Mouse (Mus musculus): ENCODE data around the gene Sncb. TPM values are rescaled to one million over a fixed set of nuclear protein-coding genes. Genes with fewer than 3 reads are reported as not detected.

The Sncb gene
- polyA plus RNA-seq, 1 experiment from 2014 or later = 0.59 TPM

DNA sequence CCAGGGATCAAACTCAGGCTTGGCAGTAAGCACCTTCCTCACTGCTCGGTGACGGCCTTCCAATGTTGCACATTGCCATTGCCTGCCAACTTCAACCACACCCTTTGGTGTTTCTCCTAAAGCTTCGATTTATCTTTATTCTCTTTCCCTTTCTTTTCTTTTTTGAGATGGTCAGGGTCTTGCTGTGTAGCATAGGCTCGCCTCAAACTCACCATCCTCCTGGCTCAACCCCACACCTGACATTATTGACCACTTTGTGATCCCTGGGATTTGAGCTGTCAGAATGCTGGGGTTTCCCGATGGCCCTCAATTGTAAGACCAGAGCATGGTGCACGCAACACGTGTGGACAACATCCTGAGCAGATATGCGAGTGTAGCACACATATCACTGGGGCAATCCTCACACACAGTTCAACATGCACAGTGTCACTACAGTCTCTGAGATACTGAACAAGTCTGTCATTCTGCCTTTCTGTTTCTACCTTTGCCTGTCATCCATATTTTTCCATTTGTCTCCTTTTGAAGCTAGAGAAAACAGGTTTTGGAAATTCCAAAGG is 10.2 kb downstream of the Sncb start:
- H3K27ac ChIP-seq (ENCODE audit: low read length) = no peak overlapping the region
- H3K4me2 ChIP-seq (replicated peaks; ENCODE audit: low read depth, low read length) = no peak overlapping the region
- no peak for ATAC-seq (ENCODE audit: insufficient number of reproducible peaks, insufficient read depth, low FRiP score, low read depth)
- 85% methylated on average over 8 of the region's 8 CpGs for WGBS
- H3K9ac ChIP-seq (replicated peaks; ENCODE audit: low read depth, low read length) = no peak overlapping the region
- H3K4me3 ChIP-seq (ENCODE audit: low read depth, low read length) = no peak overlapping the region
- no peaks in the 10 kb centered on the region for H3K4me1 ChIP-seq (ENCODE audit: control insufficient read depth, insufficient read depth, low read length)
- peaks cover 16% of the 10 kb centered on the region for H3K27me3 ChIP-seq (ENCODE audit: control insufficient read depth, insufficient read depth, low read length)
- H3K36me3 ChIP-seq (ENCODE audit: control insufficient read depth, insufficient read depth, low read length) = no peaks in the 10 kb centered on the region
- H3K9me3 ChIP-seq (ENCODE audit: control insufficient read depth, low read depth, low read length) = no peaks in the 10 kb centered on the region

DNA sequence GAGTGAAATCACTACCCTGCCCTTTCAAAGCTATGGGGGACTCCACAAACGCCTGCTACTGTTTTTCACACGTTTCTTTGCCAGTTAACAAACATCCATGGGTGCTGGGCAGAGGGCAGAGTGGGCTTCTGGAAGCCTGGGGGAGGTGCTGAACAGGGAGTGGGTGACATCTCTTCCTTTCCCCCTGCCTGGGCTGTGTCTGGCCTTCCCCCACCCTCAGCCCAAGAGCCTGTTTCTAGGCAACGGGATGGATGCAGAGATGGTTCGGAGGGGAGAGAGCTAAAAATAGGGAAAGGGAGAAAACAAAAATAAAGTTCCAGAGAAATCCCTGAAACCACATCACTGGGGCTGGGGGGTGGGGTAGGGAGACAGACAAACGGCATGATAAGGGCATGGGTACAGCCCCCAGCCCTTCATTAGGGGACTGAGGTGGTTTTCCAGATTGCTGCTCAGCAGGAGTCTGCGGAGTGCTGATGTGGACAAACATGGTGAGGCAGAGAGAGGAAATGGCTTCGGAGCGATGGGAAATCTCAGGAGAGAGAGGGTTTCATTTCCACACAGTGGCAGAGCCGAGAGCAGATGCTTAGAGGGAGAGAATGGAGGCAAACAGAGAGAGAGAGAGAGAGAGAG is 11.1 kb downstream of the Sncb start:
- no peak overlapping the region for H3K4me2 ChIP-seq (replicated peaks; ENCODE audit: low read depth, low read length)
- H3K9me3 ChIP-seq (ENCODE audit: control insufficient read depth, low read depth, low read length) = no peaks in the 10 kb centered on the region
- H3K4me1 ChIP-seq (ENCODE audit: control insufficient read depth, insufficient read depth, low read length) = no peaks in the 10 kb centered on the region
- no peak overlapping the region for H3K4me3 ChIP-seq (ENCODE audit: low read depth, low read length)
- WGBS = 30% methylated on average over 9 of the region's 9 CpGs
- H3K27me3 ChIP-seq (ENCODE audit: control insufficient read depth, insufficient read depth, low read length) = peaks cover 16% of the 10 kb centered on the region
- no peaks in the 10 kb centered on the region for H3K36me3 ChIP-seq (ENCODE audit: control insufficient read depth, insufficient read depth, low read length)
- no peak for ATAC-seq (ENCODE audit: insufficient number of reproducible peaks, insufficient read depth, low FRiP score, low read depth)
- H3K27ac ChIP-seq (ENCODE audit: low read length) = no peak overlapping the region
- no peak overlapping the region for H3K9ac ChIP-seq (replicated peaks; ENCODE audit: low read depth, low read length)

DNA sequence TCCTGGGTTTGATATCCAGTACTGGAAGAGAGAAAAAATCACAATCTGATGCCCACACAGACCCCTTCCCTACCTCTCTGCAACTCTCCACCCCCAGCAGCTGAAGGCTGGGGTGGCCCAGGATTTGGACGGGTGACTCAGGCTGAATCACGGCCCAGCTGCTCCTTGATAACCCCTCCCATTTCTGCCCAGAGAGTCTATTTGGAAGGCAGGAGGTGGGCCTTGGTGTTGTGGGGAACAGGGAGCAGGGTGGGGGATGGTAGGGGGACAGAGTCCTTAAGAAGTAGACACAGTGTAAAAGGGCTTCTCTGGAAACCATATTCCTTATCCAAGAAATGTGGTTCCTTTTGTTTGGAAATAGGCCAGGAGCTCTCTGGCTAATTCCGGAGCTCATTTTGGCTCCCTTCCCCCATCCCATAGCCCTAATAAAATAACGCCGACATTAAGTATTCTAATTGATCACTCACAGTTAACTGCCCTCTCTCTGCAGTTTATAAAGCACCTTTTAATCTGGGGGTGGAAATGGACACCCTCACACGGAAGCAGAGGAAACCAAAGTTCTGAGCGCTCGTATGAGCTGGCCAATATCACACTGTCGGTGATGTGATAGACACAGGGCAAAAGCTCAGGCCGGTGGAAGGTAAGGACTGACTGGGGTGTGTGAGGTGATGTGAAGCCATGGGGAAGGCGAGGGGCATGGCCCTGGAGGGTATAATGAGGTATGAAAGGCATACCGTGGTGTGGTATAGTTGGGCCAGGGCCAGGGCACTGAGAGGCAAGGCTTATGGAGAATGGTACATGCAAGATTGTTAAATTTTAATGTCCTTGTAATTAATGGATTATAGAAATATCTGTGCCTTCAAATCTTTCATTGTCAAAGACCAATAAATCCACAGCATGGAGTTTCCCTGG is 12.0 kb downstream of the Sncb start:
- Histone ChIP-seq H3K4me1 (ENCODE audit: control insufficient read depth, insufficient read depth, low read length) (peaks cover 5% of the 10 kb centered on the region; the same call in 1 of the 2 replicates), H3K27me3 (ENCODE audit: control insufficient read depth, insufficient read depth, low read length) (peaks cover 14% of the 10 kb centered on the region), H3K4me2 (replicated peaks; ENCODE audit: low read depth, low read length) (no peak overlapping the region), H3K27ac (ENCODE audit: low read length) (no peak overlapping the region), H3K4me3 (ENCODE audit: low read depth, low read length) (no peak overlapping the region), H3K36me3 (ENCODE audit: control insufficient read depth, insufficient read depth, low read length) (no peaks in the 10 kb centered on the region), H3K9me3 (ENCODE audit: control insufficient read depth, low read depth, low read length) (no peaks in the 10 kb centered on the region), H3K9ac (replicated peaks; ENCODE audit: low read depth, low read length) (no peak overlapping the region)
- WGBS = 41% methylated on average over 12 of the region's 12 CpGs
- no peak for ATAC-seq (ENCODE audit: insufficient number of reproducible peaks, insufficient read depth, low FRiP score, low read depth)

DNA sequence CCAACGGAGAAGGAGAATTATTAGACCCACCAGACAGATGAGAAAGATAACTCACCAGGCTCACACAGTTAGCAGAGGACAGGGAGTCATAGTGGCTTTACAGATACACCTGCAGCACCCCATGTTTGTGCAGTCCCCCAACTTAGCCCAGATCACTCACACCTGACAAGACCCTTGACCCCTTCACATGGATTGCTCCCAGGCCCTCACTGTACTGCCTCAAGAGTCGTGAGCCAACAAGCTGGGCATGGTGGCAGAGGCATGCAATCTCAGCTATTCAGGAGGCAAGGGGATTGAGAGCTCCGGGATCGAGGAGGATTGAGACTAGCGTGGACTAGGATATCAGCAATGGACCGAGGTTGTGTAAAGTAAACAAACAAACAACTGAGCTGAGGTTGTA is 12.7 kb downstream of the Sncb start:
- WGBS = 61% methylated on average over 6 of the region's 6 CpGs
- no peaks in the 10 kb centered on the region for H3K36me3 ChIP-seq (ENCODE audit: control insufficient read depth, insufficient read depth, low read length)
- no peak for ATAC-seq (ENCODE audit: insufficient number of reproducible peaks, insufficient read depth, low FRiP score, low read depth)
- H3K4me3 ChIP-seq (ENCODE audit: low read depth, low read length) = no peak overlapping the region
- H3K4me1 ChIP-seq (ENCODE audit: control insufficient read depth, insufficient read depth, low read length) = peaks cover 5% of the 10 kb centered on the region; the same call in 1 of the 2 replicates
- H3K4me2 ChIP-seq (replicated peaks; ENCODE audit: low read depth, low read length) = no peak overlapping the region
- H3K9ac ChIP-seq (replicated peaks; ENCODE audit: low read depth, low read length) = no peak overlapping the region
- H3K9me3 ChIP-seq (ENCODE audit: control insufficient read depth, low read depth, low read length) = no peaks in the 10 kb centered on the region
- no peak overlapping the region for H3K27ac ChIP-seq (ENCODE audit: low read length)
- peaks cover 9% of the 10 kb centered on the region; the same call in 1 of the 2 replicates for H3K27me3 ChIP-seq (ENCODE audit: control insufficient read depth, insufficient read depth, low read length)

DNA sequence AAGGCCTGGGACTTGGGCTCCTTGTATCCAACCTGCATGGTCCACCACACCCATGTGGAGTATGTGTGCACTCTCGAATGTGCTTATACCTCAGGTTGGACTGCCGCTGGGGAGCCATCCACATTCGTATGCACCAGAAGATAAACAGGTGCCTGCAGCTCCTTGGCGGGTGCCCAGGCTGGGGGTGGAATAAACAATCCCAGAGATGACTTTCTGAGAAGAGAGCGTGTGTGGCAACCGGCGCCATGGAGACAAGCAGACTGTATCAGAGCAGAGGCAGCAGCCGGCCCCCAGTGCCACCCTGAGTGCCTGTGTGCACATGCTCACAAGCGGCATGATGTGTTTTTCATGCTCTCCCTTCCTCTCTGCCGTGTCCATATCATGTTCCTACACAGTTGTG is 13.7 kb downstream of the Sncb start:
- Histone ChIP-seq H3K4me1 (ENCODE audit: control insufficient read depth, insufficient read depth, low read length) (peaks cover 5% of the 10 kb centered on the region; the same call in 1 of the 2 replicates), H3K27ac (ENCODE audit: low read length) (no peak overlapping the region), H3K4me2 (replicated peaks; ENCODE audit: low read depth, low read length) (no peak overlapping the region), H3K9me3 (ENCODE audit: control insufficient read depth, low read depth, low read length) (no peaks in the 10 kb centered on the region), H3K27me3 (ENCODE audit: control insufficient read depth, insufficient read depth, low read length) (peaks cover 9% of the 10 kb centered on the region; the same call in 1 of the 2 replicates), H3K36me3 (ENCODE audit: control insufficient read depth, insufficient read depth, low read length) (no peaks in the 10 kb centered on the region), H3K4me3 (ENCODE audit: low read depth, low read length) (no peak overlapping the region), H3K9ac (replicated peaks; ENCODE audit: low read depth, low read length) (no peak overlapping the region)
- no peak for ATAC-seq (ENCODE audit: insufficient number of reproducible peaks, insufficient read depth, low FRiP score, low read depth)
- 65% methylated on average over 10 of the region's 10 CpGs for WGBS

DNA sequence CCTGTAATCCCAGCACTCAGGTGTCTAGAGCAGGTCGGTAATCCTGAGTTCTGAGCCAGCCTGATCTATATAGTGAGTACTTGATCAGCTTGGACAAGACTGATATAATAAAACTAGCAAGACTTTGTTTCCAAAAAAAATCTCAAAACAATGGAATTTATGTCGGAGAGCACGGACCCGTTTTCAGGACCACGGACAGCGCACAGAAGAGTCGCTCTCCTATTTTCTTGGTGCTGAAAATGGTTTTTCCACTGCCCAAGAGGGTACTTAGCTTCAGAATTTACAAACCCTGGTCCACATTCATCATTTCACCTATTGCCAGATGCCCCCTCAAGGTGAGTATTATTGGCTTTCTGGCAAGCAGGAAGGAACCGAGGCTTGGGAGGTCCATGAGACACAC is 15.7 kb downstream of the Sncb start:
- WGBS = 1% methylated on average over 8 of the region's 8 CpGs
- H3K36me3 ChIP-seq (ENCODE audit: control insufficient read depth, insufficient read depth, low read length) = no peaks in the 10 kb centered on the region
- no peak overlapping the region for H3K9ac ChIP-seq (replicated peaks; ENCODE audit: low read depth, low read length)
- H3K4me2 ChIP-seq (replicated peaks; ENCODE audit: low read depth, low read length) = no peak overlapping the region
- H3K27ac ChIP-seq (ENCODE audit: low read length) = no peak overlapping the region
- no peak for ATAC-seq (ENCODE audit: insufficient number of reproducible peaks, insufficient read depth, low FRiP score, low read depth)
- H3K4me1 ChIP-seq (ENCODE audit: control insufficient read depth, insufficient read depth, low read length) = peaks cover 5% of the 10 kb centered on the region; the same call in 1 of the 2 replicates
- H3K27me3 ChIP-seq (ENCODE audit: control insufficient read depth, insufficient read depth, low read length) = peaks cover 6% of the 10 kb centered on the region; the same call in 1 of the 2 replicates
- no peaks in the 10 kb centered on the region for H3K9me3 ChIP-seq (ENCODE audit: control insufficient read depth, low read depth, low read length)
- H3K4me3 ChIP-seq (ENCODE audit: low read depth, low read length) = no peak overlapping the region

DNA sequence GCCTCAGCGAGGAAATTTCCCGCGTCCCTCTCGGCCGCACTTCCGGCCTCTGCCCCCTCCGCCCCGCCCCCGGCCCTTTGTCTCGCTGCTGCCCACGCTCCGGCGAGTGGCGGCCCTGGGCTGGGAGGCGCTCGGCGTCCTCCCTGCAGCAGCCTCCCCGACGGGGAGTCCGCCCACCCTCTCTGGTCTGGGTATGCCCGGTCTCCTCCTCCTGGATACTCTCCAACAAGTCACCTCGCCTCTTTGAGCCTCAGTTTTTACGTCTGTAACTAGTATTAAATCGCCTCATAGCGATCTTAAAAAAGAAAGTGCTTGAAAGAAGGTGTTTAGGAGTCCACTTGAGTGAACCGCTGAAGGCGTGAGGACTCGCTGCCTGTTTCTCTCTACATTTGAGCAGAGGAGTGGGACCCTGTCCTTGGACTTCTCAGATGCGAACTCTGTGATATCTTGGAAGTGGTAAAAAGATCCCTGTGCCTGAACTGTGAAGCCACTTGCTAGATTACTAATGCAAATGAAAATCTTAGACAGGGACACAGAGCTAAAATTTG is 16.5 kb downstream of the Sncb start, which contains the start of gene Gprin1:
TSS of gene Gprin1 (minus strand) at position 11 of the 548 bp plus-strand sequence.
- ATAC-seq (ENCODE audit: insufficient number of reproducible peaks, insufficient read depth, low FRiP score, low read depth) = no peak
- Histone ChIP-seq H3K9ac (replicated peaks; ENCODE audit: low read depth, low read length) (no peak within 1 kb of the TSS; the same call in 1 of the 2 replicates), H3K27me3 (ENCODE audit: control insufficient read depth, insufficient read depth, low read length) (peaks cover 2% of the 10 kb centered on the region; the same call in 1 of the 2 replicates), H3K4me3 (ENCODE audit: low read depth, low read length) (peak within 1 kb of the TSS; percentile 46), H3K27ac (ENCODE audit: low read length) (no peak within 1 kb of the TSS), H3K36me3 (ENCODE audit: control insufficient read depth, insufficient read depth, low read length) (no peaks in the 10 kb centered on the region), H3K4me1 (ENCODE audit: control insufficient read depth, insufficient read depth, low read length) (peaks cover 5% of the 10 kb centered on the region; the same call in 1 of the 2 replicates), H3K9me3 (ENCODE audit: control insufficient read depth, low read depth, low read length) (no peaks in the 10 kb centered on the region), H3K4me2 (replicated peaks; ENCODE audit: low read depth, low read length) (peak within 1 kb of the TSS; percentile 93)
- WGBS = 2% methylated on average over 27 of the region's 29 CpGs
